Mouse (Mus musculus) kidney, postnatal 10 days (tissue): ENCODE data around the gene Gemin7.
A peak's percentile ranks its signal among the peaks of the same experiment; 100 is the strongest.

Source experiments
- DNase-seq: peaks from one replicate; pipeline ENCODE4 v3.0.0; 2021; ENCODE audit warnings: mixed read lengths

Gene Gemin7

DNA sequence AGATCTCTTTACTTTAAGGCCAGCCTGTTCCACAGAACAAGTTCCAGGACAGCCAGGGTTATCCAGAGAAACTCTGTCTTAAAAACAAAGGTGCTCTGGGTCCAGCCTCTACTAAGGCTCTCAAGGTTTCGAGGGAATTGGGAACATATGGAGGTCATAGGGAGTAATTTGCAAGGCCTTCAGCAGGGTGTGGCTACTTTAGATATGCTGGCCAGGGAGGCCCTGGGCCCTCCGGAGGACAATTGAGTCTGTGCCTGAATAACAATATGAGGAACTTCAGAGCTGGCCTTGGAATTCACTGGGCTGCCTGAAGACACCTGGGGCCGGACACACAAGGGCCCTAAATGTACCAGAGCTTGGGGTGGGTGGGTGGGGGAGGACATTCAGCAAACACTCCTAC is 1.8 kb downstream of the Gemin7 start:
- DNase-seq = no peak

DNA sequence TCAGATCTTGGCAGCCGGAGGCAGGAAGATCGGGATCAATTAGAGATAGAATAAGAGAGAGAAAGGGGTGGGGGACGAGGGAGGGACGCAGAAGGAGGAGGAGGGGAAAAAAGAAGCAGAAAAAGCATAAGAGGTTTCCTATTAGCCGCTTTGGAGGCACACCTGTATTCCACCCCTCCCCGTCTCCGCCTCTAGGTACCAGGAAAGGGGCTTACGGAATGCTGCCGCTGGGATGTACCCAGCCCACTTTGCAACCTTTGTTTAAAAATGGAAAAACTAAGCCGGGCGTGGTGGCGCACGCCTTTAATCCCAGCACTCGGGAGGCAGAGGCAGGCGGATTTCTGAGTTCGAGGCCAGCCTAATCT is 3.6 kb downstream of the Gemin7 start:
- no peak for DNase-seq

- peak; percentile 89 for DNase-seq
Observed at GRCm38 (mm10) chr7:19572926-19573775, 4.2 kb downstream of the Gemin7 start.

DNA sequence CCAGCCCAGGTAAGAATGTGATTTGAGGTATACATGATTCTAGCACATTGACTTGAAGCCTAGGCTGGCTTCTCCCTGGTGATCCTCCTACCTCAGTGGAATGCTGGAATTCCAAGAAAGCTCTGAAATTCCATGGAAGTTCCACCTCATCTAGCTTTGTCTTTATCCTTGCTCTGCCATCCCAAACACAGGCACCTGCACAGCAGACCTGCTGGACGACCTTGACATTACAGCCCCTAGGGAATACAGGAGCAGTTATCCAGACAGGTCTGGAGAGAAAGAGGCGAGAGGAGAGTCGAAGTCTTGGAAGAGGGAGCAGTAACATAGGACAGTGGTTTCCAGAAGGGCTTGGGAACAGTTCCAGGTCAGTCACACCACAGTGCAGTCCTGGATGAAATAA is 7.7 kb downstream of the Gemin7 start:
- DNase-seq = no peak

- peak; percentile 37 for DNase-seq
Observed at GRCm38 (mm10) chr7:19567426-19567825, 10.0 kb downstream of the Gemin7 start.

- no peak for DNase-seq
Observed at GRCm38 (mm10) chr7:19565803-19566202, 11.6 kb downstream of the Gemin7 start.

DNA sequence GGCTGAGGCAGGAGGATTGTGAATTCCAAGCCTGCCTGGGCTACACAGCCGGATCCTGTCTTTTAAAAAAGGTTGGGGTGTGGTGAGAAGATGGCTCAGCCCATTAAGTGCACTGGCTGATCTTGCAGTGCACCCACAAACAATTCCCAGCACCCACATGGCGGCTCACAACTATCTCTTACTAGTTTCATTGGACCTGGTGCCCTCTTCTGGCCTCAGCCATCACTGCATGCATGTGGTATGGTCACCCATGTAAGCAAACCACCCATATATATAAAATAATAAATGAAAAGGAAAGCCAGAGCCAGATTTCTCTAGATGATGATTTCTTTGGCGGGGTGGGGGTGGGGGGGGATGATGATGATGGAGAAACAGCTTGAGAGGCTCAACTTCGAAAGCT is 12.9 kb downstream of the Gemin7 start:
- peak; percentile 33 for DNase-seq

DNA sequence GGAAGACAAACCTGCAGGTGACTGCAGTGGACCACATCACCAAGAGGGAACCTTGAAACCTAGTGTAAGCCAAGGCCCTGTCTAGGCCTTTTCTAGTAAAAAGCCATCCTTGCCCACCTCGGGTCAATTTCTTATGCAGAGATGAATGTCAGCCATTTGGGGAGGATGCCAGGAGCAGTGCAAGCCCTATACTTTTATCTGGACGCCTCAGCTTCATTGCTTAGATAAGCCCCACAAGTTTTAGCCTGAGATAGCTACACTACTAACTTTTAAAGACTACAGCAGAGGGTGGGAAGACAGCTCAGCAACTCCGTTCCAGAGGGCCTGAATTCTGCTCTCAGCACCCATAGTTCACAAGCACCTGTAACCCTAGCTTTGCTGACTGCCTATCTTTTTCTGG is 13.5 kb downstream of the Gemin7 start:
- no peak for DNase-seq

DNA sequence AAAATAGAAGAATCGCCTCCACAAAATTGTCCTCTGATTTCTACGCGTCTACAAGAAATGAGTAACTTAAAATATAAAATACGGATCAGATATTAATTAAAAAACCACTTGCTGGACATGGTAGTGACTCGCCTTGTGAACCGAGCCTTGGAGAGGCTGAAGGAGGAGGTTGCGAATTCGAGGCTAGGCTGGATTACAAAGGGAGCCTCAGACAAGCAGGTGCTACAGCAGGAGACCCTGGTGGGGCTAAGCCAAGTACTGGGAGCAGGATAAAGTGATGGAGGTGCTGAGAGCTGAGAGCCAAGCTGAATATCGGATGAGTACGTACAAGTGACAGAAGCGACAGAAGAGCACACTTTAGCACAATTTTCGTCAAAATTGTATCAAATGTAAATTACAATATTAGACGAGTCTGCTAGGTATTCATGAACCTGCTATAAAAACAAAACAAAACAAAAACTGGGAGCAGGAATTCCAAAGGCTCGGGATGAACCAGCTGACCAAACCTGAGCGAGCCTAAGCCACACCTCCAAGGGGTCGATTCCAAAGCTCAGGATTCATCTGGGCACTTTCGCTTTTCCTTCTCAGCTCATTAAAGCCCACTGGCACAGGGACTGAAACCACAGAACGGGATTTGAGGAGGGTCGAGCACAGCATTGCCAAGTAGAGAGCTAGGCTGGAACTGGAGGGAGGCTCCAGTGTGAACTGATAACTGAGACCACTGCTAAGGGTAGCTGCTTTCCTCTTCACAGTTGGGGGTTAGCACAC is 14.6 kb downstream of the Gemin7 start, which contains the start of gene Ppp1r37:
Ppp1r37 (minus strand) TSS at position 434 of the 768 bp plus-strand sequence.
- peak; percentile 57 for DNase-seq

DNA sequence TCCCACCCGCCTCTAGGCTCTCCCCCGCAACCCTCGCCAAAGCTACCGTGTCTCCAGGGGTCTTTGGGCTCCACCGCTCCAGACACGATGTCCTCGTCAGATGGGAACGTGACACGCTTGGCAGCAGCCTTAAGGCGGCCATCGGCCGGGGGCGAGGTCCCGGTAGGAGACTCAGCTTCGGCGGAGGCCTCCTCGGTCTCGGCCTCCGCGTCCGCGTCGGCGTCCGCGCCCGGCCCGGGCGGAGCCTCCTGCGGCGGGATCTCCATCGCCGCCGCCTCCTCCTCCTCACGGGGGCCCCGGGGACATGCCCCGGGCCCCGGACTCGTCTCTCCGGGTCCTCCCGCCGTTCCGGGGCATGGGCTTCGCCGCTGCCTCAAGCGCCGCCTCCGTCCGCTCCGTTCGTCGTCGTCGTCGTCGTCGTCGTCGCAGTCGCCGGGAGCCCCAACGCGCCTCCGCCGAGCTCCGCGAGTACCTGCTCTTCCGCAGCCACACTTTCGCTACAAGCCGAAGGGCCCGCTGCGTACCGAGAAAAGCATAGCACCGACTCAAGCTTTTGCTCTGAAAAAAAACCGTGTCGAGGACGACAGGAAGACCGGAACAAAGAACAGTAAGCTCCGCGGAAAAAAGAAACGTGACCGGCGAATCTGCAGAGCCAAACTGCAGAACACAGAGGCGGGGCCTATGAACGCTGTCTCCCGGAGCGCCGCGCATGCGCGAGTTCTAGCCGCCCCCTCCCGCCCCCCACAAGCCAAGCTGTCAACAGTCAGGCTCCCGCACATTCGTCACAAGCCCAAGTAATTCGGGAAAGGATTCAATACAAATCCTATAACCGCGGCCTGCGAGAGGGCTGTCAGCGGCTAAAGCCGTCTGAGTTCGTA is 15.4 kb downstream of the Gemin7 start:
- peak; percentile 97 for DNase-seq

DNA sequence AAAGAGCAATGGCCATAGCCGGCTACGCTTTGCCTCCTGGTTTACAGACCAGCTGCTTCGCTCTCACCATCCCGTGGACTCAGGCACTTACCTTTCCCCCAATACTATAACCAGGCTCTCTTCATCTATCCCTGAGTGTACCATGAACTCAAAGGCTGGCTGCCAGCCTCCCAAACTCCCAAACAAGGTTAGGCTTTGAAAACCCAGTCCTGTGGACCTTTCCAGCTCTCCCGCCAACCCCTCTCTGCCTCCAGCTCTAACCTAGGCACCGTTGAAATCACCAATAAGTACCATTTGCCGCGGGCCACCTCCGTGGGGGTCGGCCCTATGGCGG is 16.0 kb downstream of the Gemin7 start:
- peak; percentile 39 for DNase-seq

- peak; percentile 42 for DNase-seq
Observed at GRCm38 (mm10) chr7:19560491-19561260, 16.7 kb downstream of the Gemin7 start.

DNA sequence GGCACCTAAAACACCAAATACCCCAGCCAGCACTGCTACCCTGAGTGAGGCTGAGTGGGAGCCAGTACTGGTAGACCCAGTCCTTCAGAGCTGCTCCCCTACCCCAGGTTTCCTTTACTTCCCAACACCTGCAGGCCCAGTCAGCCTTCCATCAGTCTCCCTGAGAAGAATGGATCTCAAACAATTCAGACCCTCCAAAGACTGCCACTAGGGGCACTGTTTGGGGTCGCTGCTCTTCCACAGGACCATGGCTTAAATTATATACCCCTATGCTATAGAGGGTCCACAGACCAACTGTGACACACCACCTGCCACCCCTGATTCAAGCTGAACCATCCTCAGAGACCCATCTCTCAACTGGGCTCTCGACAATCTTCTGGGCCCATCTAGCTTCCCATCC is 18.4 kb downstream of the Gemin7 start:
- no peak for DNase-seq

DNA sequence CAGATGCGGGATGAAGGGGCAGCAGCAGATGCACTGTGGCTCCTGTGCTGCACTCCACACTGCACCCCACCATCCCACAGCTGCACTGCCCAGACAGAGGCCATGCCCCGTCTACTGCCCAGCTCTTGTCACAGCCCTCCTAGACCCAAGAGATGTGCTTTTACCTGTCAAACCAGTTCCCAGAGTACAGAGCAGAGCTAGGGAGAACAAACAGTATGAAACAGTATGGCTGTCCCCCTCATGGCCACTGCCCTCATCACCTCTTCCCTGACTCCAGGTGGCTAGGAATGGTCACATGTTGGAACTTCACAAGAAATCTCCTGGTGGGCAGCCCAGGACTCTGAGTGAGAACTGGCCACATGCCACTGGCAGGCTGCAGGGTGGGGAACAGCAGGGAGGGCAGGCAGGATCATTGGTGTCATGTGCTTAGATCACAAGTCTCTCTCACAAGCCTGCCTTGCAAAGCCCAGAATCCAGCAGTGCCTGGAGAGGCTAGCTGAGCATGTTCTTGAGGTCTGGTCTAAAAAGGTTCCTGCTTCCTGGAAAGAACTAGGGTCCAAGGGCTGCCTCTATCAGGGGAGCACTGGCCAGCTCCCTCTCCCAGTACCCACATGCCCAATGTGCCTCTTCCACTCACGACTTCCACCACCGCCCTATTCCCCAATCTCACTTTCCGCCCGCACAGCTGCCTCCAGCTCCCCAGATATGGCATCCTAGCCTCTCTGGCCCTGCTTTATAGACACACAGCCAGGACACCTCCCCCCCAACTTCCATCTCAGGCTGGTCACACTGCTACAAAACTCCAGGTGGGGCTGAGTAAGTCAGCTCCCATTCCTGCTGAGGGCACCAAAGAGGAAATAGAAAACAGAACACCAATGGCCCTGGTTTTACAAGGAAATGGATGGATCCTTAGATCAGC is 19.2 kb downstream of the Gemin7 start:
- peak; percentile 32 for DNase-seq

DNA sequence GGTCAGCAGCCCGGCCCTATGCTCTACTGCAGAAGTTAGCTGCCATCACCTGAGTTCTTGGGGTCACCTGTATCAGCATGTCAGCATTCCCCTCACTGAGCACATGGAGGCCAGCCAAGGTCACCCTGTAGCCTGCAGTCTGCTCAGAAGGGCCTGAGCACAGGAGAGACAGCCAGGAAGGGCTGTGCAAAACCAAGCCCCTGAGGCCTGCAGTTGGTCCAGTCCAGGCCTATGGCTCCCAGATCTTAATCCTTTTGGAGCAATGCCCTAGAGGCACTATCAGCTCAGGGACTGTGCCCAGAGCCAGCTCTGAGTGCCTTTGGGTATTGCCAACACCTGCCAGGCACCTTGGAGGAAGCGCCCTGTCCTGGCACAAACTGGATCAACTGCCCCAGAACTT is 20.3 kb downstream of the Gemin7 start:
- DNase-seq = peak; percentile 41

- DNase-seq = no peak
Observed at GRCm38 (mm10) chr7:19554168-19554567, 23.2 kb downstream of the Gemin7 start.

- DNase-seq = no peak
Observed at GRCm38 (mm10) chr7:19552443-19552842, 25.0 kb downstream of the Gemin7 start.

DNA sequence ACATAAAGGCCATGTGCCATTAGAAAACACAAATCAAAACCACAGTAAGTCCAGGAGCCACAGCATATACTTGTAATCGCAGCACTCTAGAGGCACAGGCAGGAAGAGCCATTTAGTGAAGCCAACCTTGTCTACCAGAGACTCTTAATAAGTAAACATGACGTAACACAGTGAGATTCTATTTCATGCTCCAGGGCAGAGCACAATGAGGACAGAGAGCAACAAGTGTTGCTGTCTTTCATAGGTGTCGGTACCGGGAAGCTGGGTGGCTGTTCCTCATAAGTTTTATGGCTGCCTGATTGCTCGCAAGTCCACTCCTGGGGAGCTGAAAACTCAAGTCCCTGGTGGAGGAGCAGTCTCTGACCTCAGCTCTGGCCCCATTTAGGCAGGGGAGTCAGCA is 25.8 kb downstream of the Gemin7 start:
- DNase-seq = no peak

- DNase-seq = no peak
Observed at GRCm38 (mm10) chr7:19549394-19549793, 28.0 kb downstream of the Gemin7 start.

DNA sequence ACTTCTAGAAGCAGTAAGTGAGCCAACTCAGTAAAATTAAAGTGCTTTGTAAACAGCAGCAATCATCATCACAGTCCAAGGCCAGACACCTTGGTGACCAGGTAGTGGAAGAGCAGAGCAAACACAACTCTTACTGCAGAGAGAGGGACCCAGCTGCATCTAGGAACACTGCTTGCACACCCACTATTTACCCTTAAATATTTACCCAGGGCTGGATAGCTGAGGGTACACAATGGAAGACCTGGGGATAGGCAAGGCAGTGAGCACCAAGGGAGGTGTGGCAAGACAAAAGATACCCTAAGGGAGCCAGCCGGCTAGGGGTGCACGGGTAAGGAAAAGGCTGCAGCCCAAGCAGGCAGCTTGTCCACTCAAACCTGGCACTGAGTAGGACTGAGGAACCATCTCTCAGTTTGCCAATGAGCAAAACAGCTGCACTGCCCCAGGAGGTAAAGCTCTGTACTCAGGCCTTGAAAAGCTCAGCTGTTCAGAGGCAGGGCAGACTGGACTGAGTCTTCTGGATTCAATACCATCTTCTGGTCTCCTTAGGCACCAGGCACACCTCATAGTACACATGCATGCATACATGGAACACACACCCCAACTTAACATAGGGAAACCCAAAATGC is 29.9 kb downstream of the Gemin7 start:
- no peak for DNase-seq

DNA sequence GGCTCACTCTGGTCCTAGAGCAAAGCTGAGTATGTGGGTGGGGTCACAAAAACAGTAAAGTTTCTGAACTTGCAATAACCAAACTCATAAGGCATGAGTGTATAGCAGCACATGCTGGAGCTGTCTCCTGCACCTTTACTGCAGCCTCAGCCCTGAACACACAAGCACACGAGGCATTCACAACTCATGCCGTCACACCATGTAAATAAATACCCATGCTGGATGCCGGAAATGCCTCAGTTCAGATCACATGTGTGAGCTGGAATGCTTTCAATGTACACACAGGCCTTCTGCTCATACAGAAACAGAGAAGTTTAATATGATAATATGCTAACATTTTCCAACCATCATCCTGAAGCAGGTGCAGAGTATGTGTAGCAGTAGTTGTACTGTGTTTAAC is 31.4 kb downstream of the Gemin7 start:
- no peak for DNase-seq
